Mouse (Mus musculus) brain, embryonic 14.5 days (tissue): ENCODE data around the gene Tpsg1.

Source experiments
- CTCF ChIP-seq: fragments of 200-500 bp; IDR thresholded peaks from 2 replicates; pipeline ENCODE4 v1.5.1; 2012; ENCODE audit warnings: inconsistent platforms, mild to moderate bottlenecking, moderate library complexity, borderline replicate concordance; ENCODE audit not compliant: insufficient read depth, insufficient read length; ENCODE audit errors: extremely low read depth
- POLR2A ChIP-seq: fragments of 200-500 bp; IDR thresholded peaks from 2 replicates; pipeline ENCODE4 v1.6.1; 2012; ENCODE audit warnings: mild to moderate bottlenecking, inconsistent platforms, borderline replicate concordance; ENCODE audit not compliant: poor library complexity, insufficient read depth, insufficient read length, severe bottlenecking; ENCODE audit errors: extremely low read depth

DNA sequence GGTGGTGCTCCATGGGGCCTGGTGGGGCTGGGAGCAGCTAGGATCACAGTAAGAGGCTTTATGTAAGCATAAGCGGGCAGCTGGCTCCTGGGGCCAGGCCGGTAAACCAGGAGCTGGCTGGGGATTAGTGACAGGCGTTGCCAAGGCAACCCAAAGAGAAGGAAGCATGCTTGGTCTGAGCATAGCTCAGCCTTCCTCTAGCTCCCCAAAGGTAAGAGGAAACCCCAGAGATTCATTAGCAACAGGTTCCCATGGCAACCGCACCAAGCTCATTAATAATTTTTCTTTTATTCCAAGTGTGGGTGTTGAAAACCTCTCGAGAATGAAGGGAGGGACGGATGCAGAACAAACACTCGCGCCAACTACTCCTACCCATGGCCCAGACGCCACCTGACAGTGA, 49.9 kb downstream of the Tpsg1 start:
- no peak for TF ChIP-seq CTCF
- TF ChIP-seq POLR2A: no peak
